Mouse (Mus musculus): Measurements from ENCODE around the gene Timp1. TPM values are rescaled to one million over a fixed set of nuclear protein-coding genes. Genes with fewer than 3 reads are reported as not detected.
A peak's percentile ranks its signal among the peaks of the same experiment; 100 is the strongest.

Gene Timp1
- under 1 TPM in 3 of 4 experiments, not detected in 1; 0.36 to 0.99 (median 0.59) TPM for total RNA-seq (2022)

DNA sequence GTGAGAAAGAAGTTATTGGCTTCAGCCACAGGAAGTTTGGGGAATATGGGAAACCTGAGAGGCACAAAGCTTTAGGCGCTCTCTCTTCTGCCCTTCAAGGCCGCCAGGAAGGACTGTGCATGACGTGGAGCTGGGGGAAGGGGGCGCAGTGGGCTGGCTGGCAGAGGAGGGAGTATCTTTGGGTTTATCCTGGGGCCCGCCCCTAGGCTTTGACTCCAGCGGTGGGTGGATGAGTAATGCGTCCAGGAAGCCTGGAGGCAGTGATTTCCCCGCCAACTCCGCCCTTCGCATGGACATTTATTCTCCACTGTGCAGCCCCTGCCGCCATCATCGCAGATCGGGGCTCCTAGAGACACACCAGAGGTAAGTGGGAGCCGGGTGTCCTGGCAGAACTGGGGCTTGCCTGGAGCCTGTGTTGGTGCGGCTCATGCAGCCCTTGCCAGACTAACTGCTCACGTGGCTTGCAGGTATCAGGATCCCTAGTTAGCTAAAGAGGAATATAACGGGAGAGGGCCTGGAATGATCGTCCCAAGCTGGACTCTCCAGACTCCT is at the start of gene Timp1:
Gene Timp1, plus strand, starts transcription at position 205 of the 552 bp plus-strand sequence.
- no peak for DNase-seq (ENCODE audit: low spot score in 2 of 2)

DNA sequence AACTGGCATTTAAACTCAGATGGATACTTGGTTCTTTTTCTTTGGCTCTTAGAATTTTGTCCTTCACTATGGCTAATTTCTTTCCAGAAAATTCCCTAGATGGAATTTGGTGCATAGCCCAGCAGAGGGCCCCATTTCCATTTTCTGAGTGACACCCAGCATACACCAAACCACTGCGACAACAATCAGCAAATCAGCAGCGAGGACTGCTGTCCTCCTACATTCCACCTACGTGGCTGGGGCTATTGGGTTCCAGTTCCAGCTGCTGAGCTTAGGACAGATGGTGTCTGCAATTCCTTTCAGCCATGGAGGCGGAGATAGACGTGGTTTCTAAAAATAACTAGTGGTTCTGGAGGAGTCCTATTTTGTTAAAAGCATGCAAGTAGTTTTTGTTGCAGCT is 41.0 kb upstream of the Timp1 start:
- DNase-seq (ENCODE audit: low spot score in 2 of 2), result peak; percentile 43 to 61

DNA sequence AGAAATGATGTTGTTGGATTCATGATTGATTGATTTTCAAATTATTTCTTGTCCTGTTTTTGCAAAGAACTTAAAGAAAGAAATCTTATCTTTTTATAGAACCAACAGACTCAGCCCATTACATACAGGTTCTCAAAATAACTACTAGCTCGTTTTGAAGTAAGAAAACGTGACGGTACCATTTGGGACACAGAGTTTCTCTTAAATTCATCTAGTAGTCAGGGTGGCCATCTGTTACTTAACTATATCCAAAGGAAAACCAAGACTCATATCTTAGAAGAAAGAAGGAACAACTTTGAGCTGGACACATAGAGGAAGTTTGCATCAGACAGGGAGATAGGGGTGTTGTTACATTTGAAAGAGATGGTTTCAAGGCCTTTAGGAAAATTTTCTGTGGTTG is 22.7 kb upstream of the Timp1 start:
- DNase-seq (ENCODE audit: low spot score in 2 of 2), result no peak

DNA sequence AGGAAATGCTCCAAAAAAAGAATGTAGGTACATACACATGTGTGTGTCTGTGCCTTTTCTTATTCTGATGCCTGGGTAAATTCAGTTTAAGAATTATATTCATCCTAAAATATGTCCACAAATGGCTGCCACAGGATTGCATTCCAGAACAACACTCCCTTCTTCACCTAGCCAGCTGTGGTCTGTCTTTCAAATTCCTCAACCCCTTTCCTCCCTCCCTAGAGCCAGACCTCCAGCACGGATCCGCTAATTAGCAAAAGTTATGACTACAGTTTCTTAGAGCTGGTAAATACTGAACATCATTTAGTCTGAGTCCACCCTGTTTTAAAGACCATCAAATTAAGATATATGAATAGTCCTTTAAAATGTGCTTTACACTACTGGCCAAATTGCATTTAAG is 22.1 kb upstream of the Timp1 start:
- no peak for DNase-seq (ENCODE audit: low spot score in 2 of 2)

DNA sequence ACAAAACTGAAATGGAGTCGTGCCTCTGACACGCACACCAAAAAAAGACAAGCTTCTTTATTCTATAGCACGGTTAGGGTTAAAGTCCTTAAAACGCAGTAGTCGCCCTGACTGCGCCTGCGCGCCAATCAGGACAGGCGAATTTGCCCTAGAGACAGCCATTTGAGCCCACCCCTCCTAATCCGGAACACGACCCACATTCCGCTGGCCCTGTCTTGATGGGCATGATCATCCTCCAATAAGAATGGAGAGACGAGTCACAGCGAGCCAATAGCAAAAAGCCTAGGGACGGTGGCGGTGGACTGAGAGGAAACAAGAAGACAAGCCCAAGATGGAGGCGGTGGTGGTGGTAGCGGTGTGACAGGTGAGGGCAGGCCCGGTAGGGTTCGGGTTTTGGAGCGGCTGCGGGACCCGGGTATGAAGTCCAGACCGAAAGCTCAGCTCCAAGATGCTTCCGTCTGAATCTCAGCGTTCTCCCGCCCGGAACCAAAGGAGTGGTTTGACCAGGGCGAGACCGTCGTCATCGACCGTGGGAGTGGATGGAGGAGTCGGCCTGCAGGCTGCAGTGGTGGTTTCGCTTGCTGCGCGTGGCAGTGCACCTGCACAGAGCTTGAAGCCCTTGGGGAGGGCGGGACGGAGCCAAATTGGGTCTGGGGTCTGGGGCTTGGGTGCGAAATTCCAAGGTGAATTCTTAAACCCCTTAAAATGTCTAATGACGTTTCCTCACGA is 21.5 kb upstream of the Timp1 start:
- peak; percentile 85 for DNase-seq (ENCODE audit: low spot score in 2 of 2)

DNA sequence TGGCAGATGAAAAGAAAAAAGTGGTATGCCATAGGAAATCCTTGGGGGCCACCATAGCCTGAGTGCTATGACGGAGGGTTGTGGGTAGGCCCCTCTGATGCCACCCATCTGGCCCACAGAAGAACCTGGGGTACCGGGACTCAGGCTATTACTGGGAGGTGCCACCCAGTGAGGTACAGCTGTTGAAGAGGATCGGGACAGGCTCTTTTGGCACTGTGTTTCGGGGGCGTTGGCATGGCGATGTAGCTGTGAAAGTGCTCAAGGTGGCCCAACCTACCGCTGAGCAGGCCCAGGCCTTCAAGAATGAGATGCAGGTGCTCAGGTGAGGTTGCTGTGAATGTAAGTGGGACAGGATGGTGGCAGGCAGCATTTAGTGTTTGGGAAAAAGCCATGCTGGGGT is 16.2 kb upstream of the Timp1 start:
- no peak for DNase-seq (ENCODE audit: low spot score in 2 of 2)

GRCm38 (mm10) chrX:20861453-20862104 is 8.4 kb upstream of the Timp1 start:
- DNase-seq (ENCODE audit: low spot score in 2 of 2), result no peak

DNA sequence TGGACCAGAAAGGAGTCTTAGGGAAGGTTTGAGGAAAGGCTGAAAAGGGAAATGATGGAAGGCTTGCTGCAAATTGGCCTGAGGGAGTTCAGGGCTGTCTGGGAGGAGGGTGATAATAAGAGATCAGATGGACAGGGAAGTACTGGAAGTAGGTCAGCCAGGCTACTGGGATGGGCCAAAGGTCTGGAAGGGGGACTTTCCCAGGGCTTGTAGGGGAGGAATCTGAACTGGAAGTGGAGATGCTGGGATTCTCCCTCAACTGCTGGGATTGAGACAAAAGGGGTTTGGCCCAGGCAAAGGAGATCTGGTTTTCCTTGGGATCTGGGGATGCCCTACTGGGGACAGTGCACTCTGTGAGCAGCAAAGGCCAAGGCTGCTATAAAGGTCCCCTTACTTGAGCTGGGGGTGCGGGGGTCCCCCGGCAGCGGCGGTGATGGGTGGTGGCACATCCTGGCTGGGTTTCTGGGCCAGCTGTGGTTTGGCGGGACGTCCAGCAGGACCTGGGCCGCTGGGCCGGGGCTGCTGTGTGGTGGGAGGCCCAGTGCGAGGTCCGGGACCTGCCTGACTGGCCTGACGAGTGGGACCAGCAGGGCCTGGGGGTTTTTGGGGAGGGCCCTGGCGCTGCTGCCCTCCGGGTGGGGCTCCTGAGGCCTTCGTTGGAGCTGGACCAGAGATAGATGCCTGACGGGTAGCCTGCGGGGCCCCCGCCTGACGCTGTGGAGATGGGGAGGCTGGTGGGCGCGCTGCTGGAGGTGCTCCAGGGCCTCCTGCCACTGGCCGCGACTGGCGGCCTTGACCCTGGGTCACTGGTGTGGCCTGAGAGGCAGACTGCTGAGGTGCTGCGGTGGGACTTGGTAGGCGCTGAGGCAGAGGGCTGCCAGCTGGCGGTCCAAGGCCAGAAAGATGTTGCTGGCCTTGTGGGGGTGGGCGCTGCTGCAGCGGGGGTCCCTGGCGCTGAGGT is 7.6 kb upstream of the Timp1 start:
- no peak for DNase-seq (ENCODE audit: low spot score in 2 of 2)

DNA sequence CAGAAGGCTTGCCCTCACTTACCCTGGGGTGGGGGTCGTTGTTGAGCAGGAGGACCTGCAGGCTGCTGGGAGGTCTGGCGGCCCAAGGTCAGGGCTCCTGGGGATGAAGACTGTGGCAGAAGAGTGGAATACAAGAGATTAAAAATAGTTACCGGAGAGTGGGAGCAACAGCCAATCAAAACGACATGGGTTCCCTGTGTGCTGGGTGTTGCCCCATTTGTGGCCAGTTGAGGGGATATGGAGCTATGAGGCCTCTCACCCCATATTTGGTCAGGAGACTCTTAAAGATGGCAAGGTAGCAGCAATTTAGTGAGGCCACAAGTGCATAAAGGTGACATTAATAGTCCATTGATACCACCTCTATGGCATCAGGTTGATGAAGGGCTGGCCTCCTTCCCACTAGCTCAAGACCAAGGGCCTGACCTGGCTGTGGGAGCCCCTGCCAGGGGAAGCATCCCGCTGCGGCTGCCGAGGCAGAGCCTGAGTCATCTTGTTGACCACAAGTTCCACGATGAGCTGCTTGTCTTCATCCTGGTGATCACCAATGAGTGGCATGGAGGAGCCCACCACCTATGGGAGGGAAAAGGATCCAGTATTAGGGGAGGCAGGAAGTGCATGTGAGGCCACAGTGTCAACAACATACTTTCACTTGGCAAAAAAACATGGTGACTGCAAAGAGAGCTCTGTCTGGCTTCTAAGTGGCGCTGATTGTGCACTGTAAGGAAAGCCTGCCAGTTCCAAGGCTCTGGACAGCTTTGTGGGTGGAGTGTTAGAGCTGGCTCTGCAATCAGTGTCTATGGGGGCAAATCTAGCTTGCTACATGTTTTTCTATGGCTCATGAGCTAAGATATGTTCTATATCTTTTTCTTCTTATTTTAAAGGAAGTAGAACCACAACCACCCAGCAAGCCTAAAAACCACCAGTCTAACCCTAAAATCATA is 6.5 kb upstream of the Timp1 start:
- DNase-seq (ENCODE audit: low spot score in 2 of 2), result no peak

DNA sequence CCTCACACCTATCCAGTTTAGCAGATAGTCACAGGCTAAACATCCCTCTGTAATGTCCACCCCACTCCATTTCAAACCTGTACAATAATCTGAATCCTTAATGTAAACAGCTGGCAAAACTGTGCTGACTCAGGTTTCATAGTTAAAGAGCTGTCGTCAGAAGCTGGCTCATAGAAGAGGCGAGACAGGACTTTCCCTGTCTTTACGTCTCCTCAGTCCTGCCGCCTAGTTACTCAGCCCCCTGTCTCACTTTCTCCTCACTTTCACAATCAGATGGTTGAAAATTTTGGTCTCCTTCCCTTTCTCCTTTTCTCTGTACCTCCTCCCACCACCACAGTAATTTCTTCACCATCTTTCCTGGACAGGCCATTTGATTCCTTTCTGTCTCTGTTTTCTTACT is 1.9 kb upstream of the Timp1 start:
- DNase-seq (ENCODE audit: low spot score in 2 of 2), result no peak

GRCm38 (mm10) chrX:20869203-20869602 is 763 bp upstream of the Timp1 start:
- DNase-seq (ENCODE audit: low spot score in 2 of 2), result no peak

GRCm38 (mm10) chrX:20872928-20873500 is 3.0 kb downstream of the Timp1 start:
- no peak for DNase-seq (ENCODE audit: low spot score in 2 of 2)

DNA sequence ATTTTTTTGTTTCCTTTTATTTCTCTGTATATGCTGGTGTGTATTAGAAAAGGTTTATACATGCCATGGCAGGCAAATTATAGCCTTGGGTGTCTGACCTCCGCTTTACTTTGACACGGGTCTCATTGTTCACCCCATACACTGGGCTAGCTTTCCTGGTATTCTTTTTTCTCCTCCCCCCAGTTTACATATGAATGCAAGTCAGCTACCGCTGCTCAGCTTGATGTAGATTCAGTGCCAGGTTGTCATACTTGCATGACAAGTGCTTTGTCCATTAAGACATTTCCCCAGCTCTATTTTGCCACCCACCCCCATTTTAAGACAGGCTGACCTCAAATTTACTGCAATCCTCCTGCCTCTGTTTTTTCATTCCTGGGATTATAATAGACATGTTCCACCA is 5.3 kb downstream of the Timp1 start:
- no peak for DNase-seq (ENCODE audit: low spot score in 2 of 2)

DNA sequence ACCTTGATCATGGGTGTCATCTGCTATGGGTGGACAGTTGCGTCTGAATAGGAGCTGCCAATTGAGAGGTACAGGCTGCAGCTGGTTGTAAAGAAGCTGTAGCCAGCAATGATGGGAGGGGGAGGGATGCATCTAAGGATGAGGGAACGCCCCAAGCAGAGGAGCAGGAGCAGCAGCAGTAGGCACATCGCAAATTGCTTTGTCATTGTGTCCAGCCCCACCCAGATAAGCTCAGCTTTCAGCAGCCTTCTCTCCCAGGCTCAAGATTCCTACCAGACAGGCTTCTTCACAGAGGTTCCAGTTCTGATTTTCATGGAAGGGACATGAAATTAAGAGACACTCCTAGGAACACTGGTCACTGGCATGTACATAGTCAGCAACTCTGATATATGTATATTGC is 40.1 kb downstream of the Timp1 start:
- no peak for DNase-seq (ENCODE audit: low spot score in 2 of 2)

GRCm38 (mm10) chrX:20913726-20914125 is 43.8 kb downstream of the Timp1 start:
- no peak for DNase-seq (ENCODE audit: low spot score in 2 of 2)

GRCm38 (mm10) chrX:20915075-20915474 is 45.1 kb downstream of the Timp1 start:
- no peak for DNase-seq (ENCODE audit: low spot score in 2 of 2)

GRCm38 (mm10) chrX:20920249-20920843 is 50.4 kb downstream of the Timp1 start:
- DNase-seq (ENCODE audit: low spot score in 2 of 2), result no peak

DNA sequence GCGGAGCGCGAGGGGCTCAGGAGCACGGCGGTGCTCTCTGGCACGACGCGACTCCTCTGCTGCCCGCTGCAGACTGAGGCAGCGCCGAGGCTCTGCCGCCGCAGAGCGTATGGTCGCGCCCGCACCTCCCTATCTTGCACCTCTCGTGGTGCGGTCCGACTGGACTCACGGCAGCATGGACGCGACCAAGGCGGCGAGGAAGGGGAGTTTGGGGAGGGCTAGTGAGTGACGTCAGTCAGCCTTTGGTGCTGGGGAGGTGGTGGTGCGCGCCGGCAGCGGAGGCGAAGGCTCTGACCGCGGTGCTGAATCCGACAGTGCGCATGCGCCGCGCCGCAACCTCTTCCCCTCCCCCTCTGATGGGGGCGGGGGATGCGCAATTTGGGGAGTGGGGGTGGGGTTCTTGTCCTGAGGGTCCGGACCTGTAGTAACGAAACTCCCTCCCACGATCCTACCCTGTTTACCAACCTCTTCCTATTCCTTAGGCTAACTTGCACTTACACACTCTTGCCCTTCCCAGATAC is 50.9 kb downstream of the Timp1 start, which contains the start of gene Syn1:
Gene Syn1, minus strand, starts transcription at position 161 of the 521 bp plus-strand sequence.
- DNase-seq (ENCODE audit: low spot score in 2 of 2), result peak; percentile 24 to 47

DNA sequence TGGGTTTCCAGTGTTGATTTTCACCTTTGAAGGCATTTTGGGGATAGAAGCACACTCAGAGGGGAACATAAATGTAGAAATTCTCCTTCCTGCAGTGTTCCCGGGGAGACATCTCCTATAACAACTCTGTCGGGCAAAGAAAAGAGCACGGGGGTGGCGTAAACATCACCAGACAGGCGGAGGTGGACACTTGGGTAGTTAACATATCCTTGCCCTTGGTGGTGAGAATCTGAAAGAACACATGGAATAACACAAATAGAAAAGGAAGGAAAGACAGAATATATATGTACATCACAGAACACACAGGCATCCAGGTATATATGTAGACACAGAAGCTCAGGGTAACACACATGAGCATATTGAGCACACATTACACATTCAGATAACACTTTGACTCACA is 51.4 kb downstream of the Timp1 start:
- DNase-seq (ENCODE audit: low spot score in 2 of 2), result no peak

Measured in gastrocnemius, adult 8-10 months (tissue).